Mouse (Mus musculus) embryonic facial prominence, embryonic 14.5 days (tissue): ENCODE measurements around the gene Gpr27. TPM values are rescaled to one million over a fixed set of nuclear protein-coding genes. Genes with fewer than 3 reads are reported as not detected.

Experiments
- polyA plus RNA-seq: library from polyadenylated mRNA; unstranded; fragments of >200 nt; fragmentation: Nextera tagmentation; extraction: Ambion mirVana; gene quantifications from 2 replicates; pipeline ENCODE4 v1.2.1, GENCODE M21; 2014

Gene Gpr27
- polyA plus RNA-seq, 1 experiment from 2014 or later, result 7.9 TPM

Other genes with a start within 250 kb of the Gpr27 start
- 80.1 and 87.9 TPM in 2 replicates for gene Foxp1, start 170.0 kb upstream of the Gpr27 start, polyA plus RNA-seq
- 11.2 and 12.1 TPM in 2 replicates for gene Eif4e3, start 25.9 kb upstream of the Gpr27 start, polyA plus RNA-seq
- 2.6 and 3.0 TPM in 2 replicates for gene Gm20696, start 25.9 kb upstream of the Gpr27 start, polyA plus RNA-seq
- gene Prok2, start 33.7 kb downstream of the Gpr27 start, polyA plus RNA-seq, result 0.84 and 0.93 TPM in 2 replicates